Mouse (Mus musculus) erythroblast, embryonic 14.5 days (primary cell): ENCODE data around the gene Arl4a.

Experiments
- GATA1 ChIP-seq: IDR thresholded peaks from 2 replicates; pipeline ENCODE4 v1.6.1; 2012; ENCODE audit warnings: low read length, inconsistent platforms, mixed read lengths
- TAL1 ChIP-seq: IDR thresholded peaks from 3 replicates; pipeline ENCODE4 v1.6.1; 2012; ENCODE audit warnings: low read length, inconsistent platforms, mixed read lengths

GRCm38 (mm10) chr12:39956396-39956795 lies 81.4 kb downstream of the Arl4a start:
- no peak for TF ChIP-seq GATA1
- TF ChIP-seq TAL1: no peak
